Mouse (Mus musculus) cerebellum, postnatal 4 days (tissue): Measurements from ENCODE around the gene Aqp6.

Experiments used
- DNase-seq, 2 experiments: peaks; one replicate each; pipeline ENCODE4 v3.0.0; 2022; ENCODE audit warnings: low spot score in 2 of 2, mixed read lengths in 1 of 2

The Aqp6 gene

DNA sequence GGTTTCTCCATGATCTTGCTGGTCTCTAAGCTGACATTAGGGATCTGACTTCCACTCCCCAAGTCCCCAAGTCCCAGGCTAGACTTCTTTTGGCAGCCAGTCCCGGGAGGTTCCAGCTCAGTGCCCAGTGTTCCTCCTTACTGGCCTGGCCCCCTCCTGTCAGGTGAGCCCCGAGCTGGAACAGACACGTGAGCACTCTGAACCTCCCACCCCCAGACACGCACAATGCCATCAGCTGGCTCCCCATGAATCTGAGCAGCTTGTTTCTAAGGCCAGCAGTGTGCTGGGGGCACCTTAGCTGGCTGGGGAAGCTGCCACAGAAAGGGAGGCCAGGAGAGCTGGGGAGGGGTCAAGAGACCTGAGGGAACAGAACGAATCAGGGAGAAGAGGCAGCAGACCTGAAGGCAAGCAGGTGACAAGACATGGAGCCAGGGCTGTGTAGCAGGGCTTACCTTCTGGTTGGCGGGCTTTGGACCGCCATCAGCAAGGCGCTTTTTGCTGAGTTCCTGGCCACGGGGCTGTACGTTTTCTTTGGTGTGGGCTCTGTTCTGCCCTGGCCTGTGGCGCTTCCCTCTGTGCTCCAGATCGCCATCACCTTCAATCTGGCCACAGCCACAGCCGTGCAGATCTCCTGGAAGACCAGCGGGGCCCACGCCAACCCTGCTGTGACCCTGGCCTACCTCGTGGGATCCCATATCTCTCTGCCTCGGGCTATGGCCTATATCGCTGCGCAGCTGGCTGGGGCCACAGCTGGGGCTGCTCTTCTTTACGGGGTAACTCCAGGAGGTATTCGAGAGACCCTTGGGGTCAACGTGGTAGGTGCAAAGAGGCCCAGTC lies at the start of gene Aqp6:
Gene Aqp6 (plus strand): TSS at position 415 of the 837 bp plus-strand sequence.
- no peak for DNase-seq

DNA sequence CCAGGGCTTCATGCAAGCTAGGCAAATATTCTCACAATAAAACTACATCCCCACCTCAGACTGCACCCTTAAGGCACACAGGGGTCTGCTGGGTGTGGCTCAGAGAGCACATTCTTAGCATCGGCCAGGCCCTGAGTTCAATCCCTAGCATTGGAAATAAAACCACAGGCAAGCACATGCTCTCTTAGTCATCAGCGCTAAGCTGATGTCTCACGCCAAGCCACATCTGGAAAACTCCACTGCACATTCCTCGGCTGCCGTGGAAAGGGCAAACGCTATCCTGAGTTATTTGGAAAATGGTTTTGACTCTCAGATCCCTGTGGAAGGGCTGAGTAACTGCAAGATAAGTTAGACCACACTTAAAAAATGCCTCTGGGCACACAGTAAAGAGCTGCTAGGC lies 47.4 kb upstream of the Aqp6 start:
- DNase-seq: no peak

DNA sequence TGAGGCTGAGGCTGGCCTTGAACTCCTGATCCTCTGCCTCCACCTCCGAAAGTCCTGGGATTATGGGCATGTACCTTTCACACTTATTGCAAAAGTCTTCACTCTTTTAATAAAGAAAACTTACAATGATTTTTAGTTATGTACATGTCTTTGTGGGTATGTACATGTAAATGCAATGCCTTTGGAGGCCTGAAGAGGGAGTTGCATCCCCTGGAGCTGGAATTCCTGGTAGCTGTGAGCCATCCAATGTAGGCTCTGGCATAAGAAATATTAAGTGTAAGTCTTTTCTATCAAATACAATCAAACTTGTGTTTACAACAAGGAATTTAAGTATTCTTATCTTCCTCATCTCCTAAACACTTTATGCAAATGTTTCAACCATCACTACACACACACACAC lies 42.3 kb upstream of the Aqp6 start:
- DNase-seq: no peak

DNA sequence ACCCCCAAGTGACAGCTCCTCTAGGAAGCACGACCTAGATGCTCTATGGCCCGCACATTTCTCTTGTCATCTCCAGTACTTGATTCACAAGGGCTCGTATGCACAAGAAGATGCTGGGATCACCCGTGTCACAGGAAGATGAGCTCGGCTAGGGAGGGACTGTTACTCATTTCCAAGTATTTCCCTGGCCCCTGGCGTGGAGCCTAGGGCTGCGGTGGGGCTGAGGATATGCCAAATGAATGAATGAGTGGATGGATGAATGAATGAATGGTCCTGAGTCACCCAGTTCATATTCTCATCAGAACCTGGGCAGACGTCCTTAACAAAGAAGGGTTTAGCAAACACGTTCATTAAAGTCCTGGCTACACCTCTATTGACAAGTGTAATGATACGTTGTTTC lies 41.0 kb upstream of the Aqp6 start:
- no peak for DNase-seq

DNA sequence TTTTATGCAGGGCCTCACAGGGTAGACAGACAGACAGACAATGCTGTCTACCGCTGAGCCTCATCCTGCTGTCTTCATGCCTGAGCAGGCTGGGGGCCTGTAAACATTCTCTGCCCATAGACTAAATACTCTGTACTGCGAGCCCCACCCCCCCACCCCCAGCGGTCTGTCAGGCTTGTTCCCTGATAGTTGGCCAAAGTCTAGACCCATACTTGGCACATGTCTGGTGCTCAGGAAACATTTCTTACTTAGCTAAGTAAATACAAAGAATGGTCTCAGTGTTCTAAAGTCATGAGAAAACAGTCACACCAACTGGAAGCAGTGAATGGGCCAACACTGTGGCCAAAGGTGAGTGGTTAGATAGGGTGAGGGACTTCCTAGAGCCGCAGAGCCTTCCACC lies 33.8 kb upstream of the Aqp6 start:
- no peak for DNase-seq

DNA sequence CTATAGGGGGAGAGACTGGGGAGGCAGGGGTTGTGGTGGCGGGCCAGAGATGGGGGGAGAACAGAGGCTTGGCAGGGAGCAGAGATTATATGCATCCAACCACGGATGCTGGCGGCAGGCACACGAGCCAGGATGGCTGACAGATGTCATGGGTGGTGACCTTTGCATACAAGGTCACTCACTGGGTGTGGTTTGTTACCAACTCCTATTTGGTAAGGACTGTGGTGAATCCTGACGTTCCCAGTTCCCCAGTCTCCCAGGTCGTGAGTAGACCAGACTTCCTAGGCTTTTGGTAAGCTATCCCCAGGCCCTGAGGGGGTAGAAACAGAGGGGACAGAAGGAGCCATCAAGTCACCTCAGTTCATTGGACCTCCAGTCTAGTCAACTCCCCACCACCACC lies 32.5 kb upstream of the Aqp6 start:
- no peak for DNase-seq

DNA sequence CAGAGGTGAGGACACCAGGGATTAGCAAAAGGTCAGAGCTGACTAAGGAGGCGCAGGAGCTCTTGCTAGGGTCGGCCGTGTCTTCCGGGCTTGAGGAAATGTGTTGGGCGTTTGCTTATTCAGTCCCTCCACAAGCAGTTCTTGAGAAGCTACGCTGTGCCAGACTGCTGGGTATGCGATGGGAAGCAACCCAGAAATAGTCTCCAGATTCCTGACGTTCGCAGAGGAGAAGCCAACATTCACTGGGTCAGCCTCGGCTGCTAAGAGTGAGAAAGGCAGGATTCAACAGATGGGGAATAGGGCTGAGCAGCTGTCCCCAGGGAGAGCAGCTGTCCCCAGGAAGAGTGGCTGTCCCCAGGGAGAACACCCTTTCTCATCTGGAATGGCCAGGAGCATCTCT lies 32.1 kb upstream of the Aqp6 start:
- DNase-seq: no peak

DNA sequence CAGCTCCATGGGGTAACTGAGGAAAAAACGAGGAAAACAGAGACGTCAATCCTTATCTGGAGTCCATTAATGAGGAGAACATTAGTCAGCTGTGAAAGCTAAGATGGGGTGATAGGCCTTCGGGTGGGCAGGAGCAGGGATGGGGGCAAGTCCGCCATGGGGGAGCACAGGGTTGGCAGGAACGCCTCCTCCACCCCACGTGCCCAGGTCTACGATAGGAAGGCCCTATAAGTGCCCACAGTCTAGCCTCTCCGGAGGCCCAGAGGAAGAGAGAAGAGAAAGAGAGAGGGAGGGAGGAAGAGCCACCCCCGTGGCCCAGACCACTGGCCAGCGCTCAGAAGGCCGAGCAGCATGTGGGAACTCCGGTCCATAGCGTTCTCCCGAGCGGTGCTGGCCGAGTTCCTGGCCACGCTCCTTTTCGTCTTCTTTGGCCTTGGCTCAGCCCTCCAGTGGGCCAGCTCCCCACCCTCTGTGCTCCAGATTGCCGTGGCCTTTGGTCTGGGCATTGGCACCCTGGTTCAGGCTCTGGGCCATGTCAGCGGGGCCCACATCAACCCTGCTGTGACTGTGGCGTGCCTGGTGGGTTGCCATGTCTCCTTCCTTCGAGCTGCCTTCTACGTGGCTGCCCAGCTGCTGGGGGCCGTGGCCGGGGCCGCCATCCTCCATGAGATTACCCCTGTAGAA lies 22.3 kb upstream of the Aqp6 start, which contains the start of gene Aqp2:
Gene Aqp2 (plus strand): TSS at position 254 of the 684 bp plus-strand sequence.
- peak in 1 of 2 experiments; percentile 17 for DNase-seq

DNA sequence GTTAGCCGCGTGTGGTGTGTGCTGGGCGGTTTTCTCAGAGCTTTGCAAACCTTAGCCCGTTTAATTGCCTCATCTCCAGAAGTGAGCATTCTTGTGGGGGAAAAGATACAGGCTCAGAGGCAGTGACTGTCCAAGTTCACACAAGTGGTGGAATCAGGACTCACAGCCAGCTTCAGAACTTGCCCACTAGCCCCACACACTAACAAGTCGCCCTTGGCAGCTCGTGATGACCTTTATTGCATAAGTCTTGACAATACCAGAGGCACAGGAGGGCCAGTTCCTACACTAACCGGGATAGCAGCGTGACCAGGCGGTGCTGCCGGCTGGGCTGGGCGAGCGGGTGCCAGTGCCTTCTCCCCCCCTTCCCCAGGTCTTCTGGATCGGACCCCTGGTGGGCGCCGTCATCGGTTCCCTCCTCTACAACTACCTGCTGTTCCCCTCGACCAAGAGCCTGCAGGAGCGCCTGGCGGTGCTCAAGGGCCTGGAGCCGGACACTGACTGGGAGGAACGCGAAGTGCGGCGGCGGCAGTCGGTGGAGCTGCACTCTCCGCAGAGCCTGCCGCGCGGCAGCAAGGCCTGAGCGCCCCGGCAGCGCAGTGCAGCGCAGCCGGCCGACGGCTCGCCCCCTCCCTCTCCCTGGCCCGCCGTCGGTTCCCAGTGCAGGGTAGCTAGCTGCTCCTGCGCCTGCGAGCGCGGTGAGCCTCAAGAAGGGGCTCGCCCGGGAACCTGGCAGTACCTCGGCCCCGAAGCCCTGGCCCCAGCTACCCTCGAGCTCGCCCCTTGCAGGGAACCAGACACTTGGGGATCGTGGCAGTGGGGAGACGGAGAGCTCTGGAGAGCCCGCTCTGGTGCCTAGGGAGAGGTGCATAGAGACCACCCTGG lies 17.5 kb upstream of the Aqp6 start:
- DNase-seq: no peak

DNA sequence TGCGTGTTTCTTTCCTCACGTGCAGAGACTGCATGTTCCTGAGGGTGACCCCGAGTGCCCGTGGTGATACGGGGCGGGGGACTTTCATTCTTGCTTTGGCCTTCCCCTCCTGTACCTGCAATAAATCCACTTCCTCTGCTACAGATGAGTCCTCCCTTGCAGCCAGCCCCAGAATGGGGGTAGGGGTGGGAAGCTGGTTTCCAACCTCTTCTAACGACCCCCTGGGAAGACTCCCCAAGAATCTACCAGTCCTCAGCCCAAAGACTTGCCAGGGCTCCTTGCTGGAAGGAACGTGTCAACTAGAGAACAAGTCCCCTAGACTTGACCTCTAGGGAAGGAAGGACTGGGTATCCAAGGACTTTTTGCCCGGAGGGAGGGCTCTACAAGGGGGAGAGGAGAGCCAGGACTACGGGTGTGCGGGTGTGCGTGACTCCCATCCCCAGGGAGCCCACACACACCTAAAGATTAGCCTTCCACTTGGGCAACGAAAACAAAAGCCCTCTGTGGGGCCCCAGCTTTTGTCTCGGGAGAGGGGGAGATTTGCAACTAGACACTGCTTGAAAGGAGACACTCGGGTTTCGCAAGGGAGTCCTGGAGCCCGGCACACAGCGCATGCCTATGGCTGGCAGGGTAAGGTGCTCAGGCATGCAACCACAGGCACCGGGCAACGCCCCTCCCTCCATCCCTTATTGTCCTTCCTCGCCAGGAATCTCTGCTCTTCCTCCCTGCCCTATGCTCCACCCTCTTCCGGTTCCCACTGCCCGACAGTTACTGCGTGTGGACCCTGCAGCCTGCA lies 16.6 kb upstream of the Aqp6 start:
- no peak for DNase-seq

DNA sequence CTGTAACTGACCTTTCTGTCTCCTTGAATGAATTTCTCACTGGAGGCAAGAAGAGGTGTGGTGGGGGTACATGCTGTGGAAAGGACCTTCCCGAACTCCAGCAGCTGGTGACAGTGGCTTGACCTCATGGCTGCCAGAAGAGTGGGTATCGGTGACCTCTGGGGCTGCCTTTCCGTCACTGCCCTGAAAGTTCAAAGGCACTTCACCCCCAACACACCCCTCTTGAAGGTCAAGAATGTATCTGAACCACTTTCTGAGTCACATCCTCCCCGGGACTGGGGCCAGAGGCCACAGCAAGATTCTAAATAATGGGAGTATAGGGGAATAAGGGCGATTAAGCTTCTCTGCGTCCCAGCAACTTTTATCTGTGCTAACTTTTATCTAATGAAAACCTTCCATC lies 15.5 kb upstream of the Aqp6 start:
- DNase-seq: no peak

DNA sequence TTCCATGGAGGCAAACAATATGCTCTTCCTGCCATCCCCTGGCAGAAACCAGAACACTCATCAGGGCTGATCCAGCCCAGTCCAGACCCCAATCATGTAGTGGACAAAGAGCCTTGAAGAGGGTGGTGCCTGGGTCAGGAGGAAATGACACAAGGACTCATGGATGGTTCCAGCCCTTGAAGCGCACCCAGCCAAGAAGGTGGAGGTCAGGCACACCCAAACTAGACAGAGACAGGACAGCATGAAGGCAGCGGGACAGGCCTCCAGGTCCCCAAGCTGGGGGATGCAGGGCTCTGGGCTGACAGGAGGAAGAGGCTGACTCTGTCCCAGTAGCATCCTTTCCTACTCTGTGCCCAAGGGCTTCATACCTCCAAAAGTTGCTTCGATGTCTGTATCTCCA lies 14.7 kb upstream of the Aqp6 start:
- DNase-seq: no peak

DNA sequence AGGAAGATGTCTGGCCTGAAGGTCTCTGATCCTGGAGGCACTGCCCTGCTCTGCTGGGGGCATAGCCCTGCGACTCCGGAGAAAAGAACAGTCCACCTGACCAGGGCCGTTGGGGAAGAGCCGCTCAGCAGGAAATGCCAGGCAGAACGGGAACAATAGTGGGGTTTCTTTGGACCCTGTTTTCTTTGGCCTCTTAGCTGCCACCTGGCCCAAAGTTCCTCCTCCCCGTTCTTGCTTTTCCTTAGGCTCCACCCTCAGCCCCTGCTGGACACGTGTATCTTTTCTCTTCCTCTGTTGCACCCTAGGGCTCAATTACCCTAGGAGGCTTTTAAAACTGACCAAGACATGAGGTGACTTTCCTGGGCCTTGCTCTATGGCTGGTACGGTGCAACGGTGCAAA lies 12.0 kb upstream of the Aqp6 start:
- no peak for DNase-seq

DNA sequence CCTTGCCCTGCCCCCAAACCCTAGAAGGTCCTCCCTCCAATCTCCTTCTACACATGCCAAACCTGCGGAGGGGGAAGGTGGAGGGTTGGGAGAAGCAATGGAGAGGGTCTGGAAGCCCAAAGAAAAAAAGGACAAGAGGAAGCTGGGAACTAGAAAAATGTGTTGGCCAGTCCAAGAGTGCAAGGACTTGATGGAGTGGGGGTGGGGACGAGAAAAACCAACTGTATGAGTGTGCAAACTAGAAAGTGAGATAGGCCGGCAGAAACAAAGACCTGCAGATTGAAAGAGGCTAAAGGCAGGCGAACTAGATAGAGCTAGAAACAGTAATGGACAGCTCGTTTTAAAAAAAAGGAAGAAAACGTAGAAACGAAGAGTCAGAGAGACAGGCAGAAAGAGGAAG lies 11.5 kb upstream of the Aqp6 start:
- no peak for DNase-seq

DNA sequence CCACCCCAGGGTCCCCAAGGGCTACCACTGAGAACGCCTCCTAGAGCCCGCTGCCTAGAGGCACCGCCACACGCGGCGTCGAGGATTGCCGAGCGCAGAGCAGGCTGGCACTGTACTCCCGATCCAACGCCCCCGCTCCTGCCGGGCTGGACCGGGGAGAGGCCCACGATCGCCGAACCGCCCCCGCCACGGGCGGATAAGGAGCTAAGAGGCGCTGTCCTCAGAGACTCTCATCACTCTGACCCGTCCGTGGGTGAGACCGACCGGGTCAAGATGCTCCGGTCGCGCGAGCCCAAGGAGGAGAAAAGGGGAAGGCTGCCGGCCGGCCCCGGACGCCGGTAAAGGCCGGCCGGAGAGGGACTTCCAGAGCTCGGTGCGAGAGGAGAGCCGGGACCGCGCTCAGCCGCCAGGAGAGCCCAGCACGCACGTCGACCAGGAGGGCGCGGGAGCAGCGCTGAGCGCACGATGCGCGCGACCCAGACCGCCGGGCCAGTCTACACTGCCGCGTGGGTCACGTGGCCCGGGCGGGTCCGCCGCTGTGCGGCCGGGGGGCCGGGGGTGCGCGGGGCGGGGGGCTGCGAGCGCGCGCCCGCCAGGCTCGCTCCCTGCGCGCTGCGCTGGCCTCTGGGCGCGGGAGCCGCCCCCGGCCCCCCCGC lies 10.6 kb upstream of the Aqp6 start, which contains the start of gene Aqp5:
Gene Aqp5 (plus strand): TSS at position 354 of the 656 bp plus-strand sequence.
- DNase-seq: no peak

DNA sequence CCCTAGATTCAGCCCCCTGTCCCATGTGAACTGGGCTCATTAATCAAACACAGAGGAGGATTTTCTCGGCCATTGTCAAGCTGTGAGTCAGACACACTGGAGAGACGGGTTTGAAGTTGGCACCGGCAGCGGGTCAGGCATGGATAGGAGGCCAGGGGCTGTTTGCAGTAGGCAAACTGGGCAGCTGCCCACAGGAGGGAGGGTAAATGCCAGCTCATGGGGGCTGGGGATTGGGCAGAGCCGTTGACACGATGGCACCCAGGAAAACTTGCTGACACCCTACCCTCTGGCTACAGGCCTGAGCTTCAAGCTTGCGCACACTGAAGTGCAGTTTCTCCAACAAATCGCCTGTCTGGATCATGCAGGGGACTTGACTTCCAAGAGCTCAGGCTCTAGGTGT lies 9.0 kb upstream of the Aqp6 start:
- DNase-seq: no peak

DNA sequence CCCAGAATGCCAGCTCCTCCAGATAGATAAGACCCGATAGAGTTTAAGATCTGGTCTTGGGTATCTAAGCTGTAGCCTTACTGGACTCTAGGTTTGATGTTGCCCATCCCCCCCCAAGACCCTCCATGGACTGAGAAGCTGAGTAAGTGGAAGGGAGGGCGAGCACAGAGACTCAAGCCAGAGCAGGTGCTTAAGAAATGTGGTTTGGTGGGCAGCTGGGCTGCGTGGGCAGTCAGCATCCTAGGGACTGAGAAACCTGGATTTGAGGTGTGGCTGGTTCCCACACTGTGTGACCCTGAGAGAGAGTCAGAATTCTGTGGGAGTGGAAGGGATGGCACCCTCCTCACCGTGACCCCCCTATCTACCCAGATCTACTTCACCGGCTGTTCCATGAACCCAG lies 8.3 kb upstream of the Aqp6 start:
- no peak for DNase-seq

DNA sequence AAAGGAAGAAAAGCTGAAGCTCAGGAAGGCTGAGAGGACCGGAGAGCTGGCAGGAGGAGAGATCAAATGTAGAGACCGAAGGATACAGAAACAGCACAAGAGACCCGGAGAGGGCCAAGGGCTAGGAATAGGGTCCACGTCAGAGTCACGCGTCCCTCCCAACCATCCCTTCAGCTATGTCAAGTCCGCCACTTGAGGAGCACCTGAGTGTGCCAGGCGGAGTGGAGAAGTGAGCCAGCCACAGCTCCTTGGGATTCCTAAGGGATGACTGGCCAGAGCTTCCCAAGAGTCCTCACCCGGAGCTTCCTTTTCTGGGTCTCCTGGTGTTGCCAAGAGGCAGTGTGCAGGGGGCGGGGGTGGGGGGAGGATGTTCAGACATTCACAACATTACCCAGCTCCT lies 6.2 kb upstream of the Aqp6 start:
- no peak for DNase-seq

DNA sequence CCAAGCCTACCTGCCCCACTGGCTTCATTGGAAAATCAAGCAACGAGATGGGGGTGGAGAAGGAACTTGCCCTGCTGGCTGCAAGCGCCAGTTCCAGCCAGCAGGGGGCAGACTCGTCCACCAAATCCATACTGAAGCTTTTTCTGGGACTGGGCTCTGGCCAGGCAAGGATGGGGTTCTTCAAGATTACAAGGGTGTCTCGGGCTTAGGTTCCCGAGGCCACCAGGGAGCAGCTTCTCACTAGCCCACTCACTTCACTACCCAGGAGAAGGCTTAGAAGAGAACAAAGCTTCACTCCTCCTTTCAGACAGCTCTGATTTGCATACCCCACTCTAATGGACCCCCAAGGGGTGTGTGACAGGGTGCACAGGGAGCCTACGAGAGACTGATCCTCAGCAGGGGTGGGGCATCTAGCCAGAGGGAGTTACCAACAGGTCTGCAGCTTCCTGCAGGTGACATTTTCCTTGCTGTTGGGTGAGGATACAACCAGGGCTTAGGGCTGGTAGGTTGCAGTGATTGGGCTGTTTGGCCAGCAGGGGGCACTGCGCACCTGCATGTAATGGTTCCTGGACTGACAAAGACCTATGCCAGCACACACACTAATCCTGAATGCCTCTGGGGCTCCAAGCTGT lies 5.0 kb upstream of the Aqp6 start:
- peak; percentile 81 to 91 for DNase-seq

DNA sequence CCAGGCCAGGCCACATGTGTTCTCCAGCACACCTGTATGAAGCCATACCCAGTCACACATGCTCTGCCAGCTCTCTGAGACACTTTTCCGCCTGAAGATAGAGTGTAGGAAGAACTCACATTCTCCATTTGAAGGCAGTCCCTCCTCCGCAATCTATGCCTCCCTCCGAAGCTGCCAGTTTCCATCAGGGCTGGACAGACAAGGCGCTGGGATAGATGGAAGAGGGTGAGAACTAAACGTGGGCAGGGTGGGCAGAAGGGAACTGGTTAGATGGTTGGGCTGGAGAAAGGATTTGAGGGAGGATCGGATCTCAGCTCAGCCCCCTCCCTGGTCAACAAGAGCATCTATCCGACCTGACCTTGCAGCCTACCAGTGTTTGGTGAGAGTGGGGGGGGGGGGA lies 4.4 kb upstream of the Aqp6 start:
- no peak for DNase-seq
